Mouse (Mus musculus): Measurements from ENCODE around the gene Olfr553. TPM values are rescaled to one million over a fixed set of nuclear protein-coding genes. Genes with fewer than 3 reads are reported as not detected.
"Not testable (repeated sequence)": the region's sequence is repeated elsewhere in the genome, so short reads cannot be mapped to it uniquely, and the experiment has no call there.

Gene Olfr553
- not detected in 2 replicates for polyA plus RNA-seq (2015; fragmentation: Nextera tagmentation; extraction: Ambion mirVana)

GRCm38 (mm10) chr7:102618118-102618517 is at the start of gene Olfr553:
Olfr553 (minus strand) TSS chr7:102618218.
- Histone ChIP-seq H3K4me1 (no peaks in the 10 kb centered on the region), H3K36me3 (no peaks in the 10 kb centered on the region), H3K27ac (no peak within 1 kb of the TSS), H3K4me3 (no peak within 1 kb of the TSS), H3K4me2 (no peak within 1 kb of the TSS), H3K27me3 (no peaks in the 10 kb centered on the region), H3K9ac (no peak within 1 kb of the TSS), H3K9me3 (no peaks in the 10 kb centered on the region)
- no peak for ATAC-seq (ENCODE audit: insufficient number of reproducible peaks, low FRiP score, low TSS enrichment, low read depth)

GRCm38 (mm10) chr7:102665378-102665777 is 47.4 kb upstream of the Olfr553 start:
- Histone ChIP-seq H3K36me3 (no peaks in the 10 kb centered on the region), H3K4me2 (no peak overlapping the region), H3K4me1 (no peaks in the 10 kb centered on the region), H3K27me3 (no peaks in the 10 kb centered on the region), H3K27ac (no peak overlapping the region), H3K9ac (no peak overlapping the region), H3K4me3 (no peak overlapping the region), H3K9me3 (no peaks in the 10 kb centered on the region)
- 29% methylated on average over 2 of the region's 2 CpGs for WGBS
- no peak for ATAC-seq (ENCODE audit: insufficient number of reproducible peaks, low FRiP score, low TSS enrichment, low read depth)

- Histone ChIP-seq H3K9me3 (no peaks in the 10 kb centered on the region), H3K9ac (no peak within 1 kb of the TSS), H3K4me3 (no peak within 1 kb of the TSS), H3K27ac (no peak within 1 kb of the TSS), H3K36me3 (no peaks in the 10 kb centered on the region), H3K4me2 (no peak within 1 kb of the TSS), H3K4me1 (no peaks in the 10 kb centered on the region), H3K27me3 (no peaks in the 10 kb centered on the region)
- no peak for ATAC-seq (ENCODE audit: insufficient number of reproducible peaks, low FRiP score, low TSS enrichment, low read depth)
- 55% methylated on average over 3 of the region's 3 CpGs for WGBS
Measured at GRCm38 (mm10) chr7:102664599-102664998, 46.6 kb upstream of the Olfr553 start, which contains the start of gene Olfr556. Olfr556 (plus strand) TSS chr7:102664899.

GRCm38 (mm10) chr7:102658523-102658922 is 40.5 kb upstream of the Olfr553 start, which contains the start of gene Olfr555:
Olfr555 (plus strand) TSS chr7:102658823.
- no peak for ATAC-seq (ENCODE audit: insufficient number of reproducible peaks, low FRiP score, low TSS enrichment, low read depth)
- WGBS: 69% methylated on average over 1 of the region's 1 CpGs
- Histone ChIP-seq H3K9me3 (no peaks in the 10 kb centered on the region), H3K27me3 (no peaks in the 10 kb centered on the region), H3K4me1 (no peaks in the 10 kb centered on the region), H3K27ac (no peak within 1 kb of the TSS), H3K4me2 (no peak within 1 kb of the TSS), H3K4me3 (no peak within 1 kb of the TSS), H3K9ac (no peak within 1 kb of the TSS), H3K36me3 (no peaks in the 10 kb centered on the region)

DNA sequence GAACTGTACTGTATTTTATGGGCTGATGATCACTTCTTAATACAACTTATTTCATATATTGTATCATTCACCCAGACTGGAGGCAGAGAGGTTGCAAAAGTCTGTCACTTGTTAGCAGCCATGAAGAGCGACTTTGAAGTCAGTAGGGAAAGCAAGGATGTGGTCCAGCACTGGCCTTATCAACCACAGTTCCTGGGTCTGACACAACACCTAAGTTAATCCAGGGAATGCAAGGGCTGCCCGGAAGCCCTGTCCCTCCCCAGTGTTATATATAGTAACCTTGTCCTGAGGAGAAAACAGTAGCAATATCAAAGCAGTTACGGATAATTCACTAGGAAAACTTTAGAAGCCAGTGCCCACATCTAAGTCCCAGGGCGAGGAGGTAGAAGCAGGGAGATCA is 26.9 kb upstream of the Olfr553 start:
- H3K4me1 ChIP-seq; H3K36me3 ChIP-seq; H3K27me3 ChIP-seq; H3K27ac ChIP-seq; H3K9ac ChIP-seq; H3K9me3 ChIP-seq; H3K4me2 ChIP-seq; ATAC-seq (ENCODE audit: insufficient number of reproducible peaks, low FRiP score, low TSS enrichment, low read depth); H3K4me3 ChIP-seq: not testable (repeated sequence)
- 74% methylated on average over 4 of the region's 4 CpGs for WGBS

GRCm38 (mm10) chr7:102638132-102638531 is 20.1 kb upstream of the Olfr553 start, which contains the start of gene Olfr554:
Olfr554 (plus strand) TSS chr7:102638432.
- H3K9me3 ChIP-seq: no peaks in the 10 kb centered on the region
- no peak within 1 kb of the TSS for H3K4me3 ChIP-seq
- WGBS: 58% methylated on average over 1 of the region's 1 CpGs
- no peak within 1 kb of the TSS for H3K4me2 ChIP-seq
- no peaks in the 10 kb centered on the region for H3K4me1 ChIP-seq
- no peak within 1 kb of the TSS for H3K9ac ChIP-seq
- no peaks in the 10 kb centered on the region for H3K27me3 ChIP-seq
- no peak within 1 kb of the TSS for H3K27ac ChIP-seq
- no peak for ATAC-seq (ENCODE audit: insufficient number of reproducible peaks, low FRiP score, low TSS enrichment, low read depth)
- H3K36me3 ChIP-seq: no peaks in the 10 kb centered on the region

DNA sequence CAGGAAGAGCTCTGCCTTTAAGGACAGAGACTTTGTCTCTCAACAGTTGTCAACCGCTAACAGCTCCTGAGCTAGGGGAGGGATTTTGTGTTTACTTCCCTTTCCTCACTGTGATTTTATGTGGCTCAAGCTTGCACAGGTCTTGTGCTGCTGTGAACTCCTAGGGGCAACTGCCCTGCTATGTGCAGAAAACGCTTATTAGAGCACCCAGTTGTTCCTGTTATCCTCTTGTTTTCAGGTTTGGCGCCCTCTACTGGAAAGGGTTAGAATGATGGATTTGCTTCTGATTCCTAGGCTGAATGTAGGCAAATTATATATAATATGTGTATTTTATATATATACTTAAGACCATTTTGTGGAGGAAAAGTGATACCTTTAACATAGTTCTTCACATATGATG is 18.6 kb upstream of the Olfr553 start:
- Histone ChIP-seq H3K4me1 (no peaks in the 10 kb centered on the region), H3K36me3 (no peaks in the 10 kb centered on the region), H3K9ac (no peak overlapping the region), H3K27me3 (no peaks in the 10 kb centered on the region), H3K4me2 (no peak overlapping the region), H3K9me3 (no peaks in the 10 kb centered on the region), H3K27ac (no peak overlapping the region), H3K4me3 (no peak overlapping the region)
- WGBS: 31% methylated on average over 3 of the region's 3 CpGs
- no peak for ATAC-seq (ENCODE audit: insufficient number of reproducible peaks, low FRiP score, low TSS enrichment, low read depth)

DNA sequence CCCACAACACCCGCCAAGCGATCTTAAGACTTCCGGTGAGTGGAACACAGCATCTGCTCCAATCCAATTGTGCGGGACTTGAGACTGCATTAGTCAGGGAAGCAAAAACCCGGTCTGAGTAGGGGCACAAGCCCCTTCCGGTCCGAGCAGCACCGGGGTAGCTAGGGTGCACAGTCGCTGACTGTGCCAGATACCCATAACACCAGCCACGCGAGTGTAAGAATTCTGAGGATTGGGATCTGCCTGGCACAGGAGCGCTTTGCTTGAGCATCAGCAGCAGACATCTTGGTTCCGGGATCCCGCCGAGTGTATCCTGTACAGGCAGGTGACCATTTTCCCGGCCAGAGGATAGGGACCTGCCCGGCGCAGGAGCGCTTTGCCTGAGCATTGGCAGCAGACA is 2.4 kb upstream of the Olfr553 start:
- H3K27me3 ChIP-seq; H3K9me3 ChIP-seq; ATAC-seq (ENCODE audit: insufficient number of reproducible peaks, low FRiP score, low TSS enrichment, low read depth); H3K4me2 ChIP-seq; H3K4me1 ChIP-seq; H3K9ac ChIP-seq; H3K36me3 ChIP-seq; H3K27ac ChIP-seq; H3K4me3 ChIP-seq: not testable (repeated sequence)
- WGBS: 89% methylated on average over 19 of the region's 19 CpGs

DNA sequence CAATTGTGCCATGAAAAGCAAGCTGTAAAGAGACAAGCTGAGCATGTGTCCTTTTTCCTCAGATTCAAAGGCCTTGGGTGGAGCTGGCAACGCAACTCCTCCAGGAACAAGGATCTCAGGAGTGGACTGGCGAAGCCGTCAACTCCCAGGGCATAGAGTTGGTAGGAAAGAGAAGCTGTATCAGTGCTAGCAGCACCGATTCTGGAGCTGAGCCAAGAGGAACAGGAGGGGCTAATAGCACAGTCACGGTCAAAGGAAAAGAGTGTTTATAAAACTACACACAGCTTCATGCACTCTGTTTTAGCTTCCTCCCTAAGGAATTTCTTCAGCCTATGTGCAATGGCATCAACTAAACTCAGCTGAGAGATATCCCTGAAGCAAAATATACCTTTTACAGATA is 1.6 kb upstream of the Olfr553 start:
- no peak overlapping the region for H3K9ac ChIP-seq
- ATAC-seq (ENCODE audit: insufficient number of reproducible peaks, low FRiP score, low TSS enrichment, low read depth): no peak
- no peaks in the 10 kb centered on the region for H3K36me3 ChIP-seq
- no peak overlapping the region for H3K4me2 ChIP-seq
- WGBS: 49% methylated on average over 5 of the region's 5 CpGs
- H3K9me3 ChIP-seq: no peaks in the 10 kb centered on the region
- H3K4me3 ChIP-seq: no peak overlapping the region
- no peaks in the 10 kb centered on the region for H3K4me1 ChIP-seq
- no peaks in the 10 kb centered on the region for H3K27me3 ChIP-seq
- H3K27ac ChIP-seq: no peak overlapping the region

GRCm38 (mm10) chr7:102597378-102598031 is 20.5 kb downstream of the Olfr553 start, which contains the start of gene Olfr552:
Olfr552 (plus strand) TSS chr7:102597770.
- Histone ChIP-seq H3K36me3 (no peaks in the 10 kb centered on the region), H3K4me3 (no peak within 1 kb of the TSS), H3K27ac (no peak within 1 kb of the TSS), H3K9me3 (no peaks in the 10 kb centered on the region), H3K27me3 (no peaks in the 10 kb centered on the region), H3K4me2 (no peak within 1 kb of the TSS), H3K4me1 (no peaks in the 10 kb centered on the region), H3K9ac (no peak within 1 kb of the TSS)
- ATAC-seq (ENCODE audit: insufficient number of reproducible peaks, low FRiP score, low TSS enrichment, low read depth): no peak
- WGBS: 52% methylated on average over 1 of the region's 1 CpGs

DNA sequence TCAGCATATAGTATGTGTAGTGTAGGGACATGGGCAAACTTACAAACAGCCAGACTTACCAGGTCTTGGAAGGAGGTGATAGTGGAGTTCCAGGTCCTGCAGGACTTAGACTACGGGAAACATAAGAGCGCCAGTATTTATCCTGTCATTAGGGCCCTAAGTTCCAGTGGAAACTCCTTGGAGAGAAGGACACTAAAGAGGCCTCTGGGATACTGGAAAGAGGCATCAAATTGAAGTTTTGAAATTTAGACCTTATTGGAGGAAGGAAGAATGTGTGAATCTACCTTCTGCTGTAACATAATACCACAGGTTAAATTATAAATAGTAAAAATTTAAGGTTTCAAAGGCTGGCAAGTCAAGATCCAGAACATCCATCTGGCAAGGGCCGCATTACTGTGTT is 26.2 kb downstream of the Olfr553 start, which contains the start of gene Olfr551:
Gene Olfr551 (minus strand): TSS at position 101 of the 400 bp plus-strand sequence.
- Histone ChIP-seq H3K9me3 (no peaks in the 10 kb centered on the region), H3K4me1 (no peaks in the 10 kb centered on the region), H3K4me3 (no peak within 1 kb of the TSS), H3K4me2 (no peak within 1 kb of the TSS), H3K9ac (no peak within 1 kb of the TSS), H3K27ac (no peak within 1 kb of the TSS), H3K36me3 (no peaks in the 10 kb centered on the region), H3K27me3 (no peaks in the 10 kb centered on the region)
- WGBS: 91% methylated on average over 3 of the region's 3 CpGs
- ATAC-seq (ENCODE audit: insufficient number of reproducible peaks, low FRiP score, low TSS enrichment, low read depth): no peak

DNA sequence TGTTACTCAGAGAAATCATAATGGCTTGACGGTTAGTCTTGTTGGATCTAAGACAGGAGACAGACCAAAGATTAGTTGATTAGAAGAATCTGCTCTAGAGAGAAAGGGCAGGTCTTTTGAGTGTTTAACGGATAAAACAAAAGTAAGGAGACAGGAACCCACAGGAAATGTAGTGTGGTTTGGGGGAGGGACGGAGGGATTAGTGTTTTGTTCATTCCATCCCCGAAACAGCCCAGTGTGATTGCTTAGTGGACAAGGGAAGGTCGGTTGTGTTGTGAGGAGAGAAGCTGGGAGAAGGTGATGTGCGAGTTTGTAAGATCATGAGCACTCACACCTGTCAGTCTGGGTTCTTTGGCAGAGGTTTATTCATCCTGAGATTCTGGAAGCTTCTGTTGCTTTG is 42.0 kb downstream of the Olfr553 start:
- Histone ChIP-seq H3K4me1 (no peaks in the 10 kb centered on the region), H3K36me3 (no peaks in the 10 kb centered on the region), H3K9ac (no peak overlapping the region), H3K27me3 (no peaks in the 10 kb centered on the region), H3K27ac (no peak overlapping the region), H3K4me2 (no peak overlapping the region), H3K9me3 (no peaks in the 10 kb centered on the region), H3K4me3 (no peak overlapping the region)
- ATAC-seq (ENCODE audit: insufficient number of reproducible peaks, low FRiP score, low TSS enrichment, low read depth): no peak
- 69% methylated on average over 6 of the region's 6 CpGs for WGBS

Measured in limb, embryonic 15.5 days (tissue).